Mouse (Mus musculus) right cerebral cortex, postnatal 36 days (tissue): ENCODE data around the gene Tsga10.
"Not testable (repeated sequence)": the region's sequence is repeated elsewhere in the genome, so short reads cannot be mapped to it uniquely, and the experiment has no call there.

Experiments used
- DNase-seq, 2 experiments: peaks; one replicate each; pipeline ENCODE4 v3.0.0; 2022; ENCODE audit warnings: low spot score in 2 of 2, mixed read lengths in 1 of 2

The Tsga10 gene

DNA sequence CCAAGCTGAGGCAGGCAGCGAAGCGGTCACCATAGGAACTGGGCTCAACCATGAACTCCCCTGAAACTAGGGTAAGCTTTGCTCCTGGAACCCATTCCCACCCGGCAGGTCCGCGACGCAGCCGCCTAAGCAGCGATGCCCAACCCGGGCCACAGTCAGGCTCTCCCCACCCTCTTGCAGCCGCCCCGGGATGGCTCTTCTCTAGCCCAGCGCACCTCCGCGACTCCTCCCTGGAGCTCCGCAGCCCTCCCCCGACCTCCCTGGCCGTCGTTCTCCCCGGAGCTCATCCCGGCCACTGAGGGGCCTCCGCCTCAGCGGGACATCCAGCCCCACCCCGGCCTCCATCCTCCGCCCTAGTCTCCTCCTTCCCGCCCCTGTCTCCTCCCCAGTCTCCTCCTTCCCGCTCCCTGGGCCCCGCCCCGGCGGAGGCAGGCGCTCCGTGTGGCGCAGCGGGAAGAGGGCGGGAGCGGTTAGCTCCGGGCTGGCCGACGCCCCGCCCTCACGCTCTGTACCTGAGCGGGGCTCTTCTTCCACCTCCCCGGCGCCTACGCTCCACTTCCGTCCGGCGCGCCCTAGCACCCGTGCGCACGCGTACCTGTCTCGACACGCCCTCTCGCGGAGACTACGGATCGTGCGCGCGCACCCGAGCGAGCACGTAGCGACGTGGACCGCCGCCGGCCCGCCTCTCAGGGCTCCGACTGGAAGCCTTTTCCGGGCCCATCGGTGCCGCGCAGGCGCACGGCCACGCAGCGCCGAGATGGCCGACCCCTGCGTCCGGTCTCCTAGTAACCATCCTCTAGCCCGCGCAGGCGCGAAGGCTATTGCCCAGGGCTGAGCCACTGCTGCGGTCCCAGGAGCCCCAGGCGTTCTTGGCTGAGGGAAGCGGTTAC is 1.5 kb downstream of the Tsga10 start:
- DNase-seq: peak; percentile 99

DNA sequence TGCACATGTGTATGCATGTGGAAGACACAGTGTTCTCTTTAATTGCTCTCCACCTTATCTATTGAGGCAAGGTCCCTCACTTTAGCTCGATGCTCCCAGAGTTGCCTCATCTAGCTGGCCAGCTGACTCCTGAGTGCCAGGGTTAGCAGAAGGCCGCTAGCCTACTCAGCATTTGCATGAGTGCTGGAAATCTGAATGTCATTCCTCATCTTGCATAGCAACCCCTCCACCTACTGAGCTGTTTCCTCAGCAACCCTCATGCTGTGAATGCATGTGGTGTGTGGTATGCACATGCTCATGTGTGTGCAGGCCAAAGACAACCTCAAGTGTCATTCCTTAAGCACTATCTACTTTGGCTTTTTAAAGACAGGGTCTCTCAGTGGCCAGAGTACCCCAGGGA is 15.5 kb downstream of the Tsga10 start:
- no peak for DNase-seq

DNA sequence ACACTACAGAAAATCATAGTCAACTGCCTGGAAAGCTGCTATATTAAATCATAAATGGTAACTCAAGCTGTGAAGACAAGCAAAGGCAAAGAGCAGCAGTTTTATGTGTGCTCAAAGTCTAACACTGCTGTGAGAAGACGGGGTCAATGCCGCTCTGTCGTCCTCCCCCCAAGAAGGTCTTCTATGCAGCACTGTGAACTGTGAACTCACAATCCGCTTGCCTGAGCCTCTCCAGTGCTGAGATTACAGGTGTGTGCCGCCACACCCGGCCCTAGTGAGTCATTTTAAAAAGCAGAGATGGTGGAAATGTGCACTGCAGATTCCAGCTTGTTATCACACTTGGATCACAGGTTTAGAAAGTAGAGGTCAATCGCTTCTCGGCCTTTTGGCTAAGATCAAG is 19.4 kb downstream of the Tsga10 start:
- no peak for DNase-seq

DNA sequence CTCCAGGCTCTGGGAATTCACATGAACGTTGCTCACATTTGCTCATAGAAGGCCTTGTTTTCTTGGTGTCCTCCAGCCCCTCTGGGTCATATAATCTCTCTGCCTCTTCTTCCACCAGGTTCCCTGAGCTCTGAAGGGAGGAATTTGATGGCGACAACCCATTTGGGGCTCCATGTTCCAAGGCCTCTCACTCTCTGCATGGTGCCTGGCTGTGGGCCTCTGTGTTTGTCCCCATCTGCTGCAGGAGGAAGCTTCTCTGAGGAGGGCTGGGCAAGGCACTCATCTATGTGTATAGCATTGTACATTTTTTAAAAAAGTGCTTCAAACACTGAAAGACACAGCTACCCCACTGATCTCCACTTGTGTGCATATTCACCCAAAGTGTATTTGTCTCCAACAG is 34.5 kb downstream of the Tsga10 start:
- no peak for DNase-seq

DNA sequence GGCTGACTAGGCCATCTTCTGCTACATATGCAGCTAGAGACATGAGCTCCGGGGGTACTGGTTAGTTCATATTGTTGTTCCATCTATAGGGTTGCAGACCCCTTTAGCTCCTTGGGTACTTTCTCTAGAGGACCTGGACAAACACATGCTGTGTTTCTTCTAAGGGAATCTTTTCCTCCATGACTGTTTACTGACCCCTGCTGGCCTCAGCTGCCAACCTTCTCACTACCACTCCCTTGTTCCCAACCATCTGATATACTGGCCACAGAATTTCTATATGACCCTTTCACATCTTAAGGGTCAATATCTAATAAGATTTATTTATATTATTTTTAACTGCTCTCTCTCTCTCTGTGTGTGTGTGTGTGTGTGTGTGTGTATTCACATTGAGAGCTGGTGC is 63.9 kb downstream of the Tsga10 start:
- not testable (repeated sequence) for DNase-seq

DNA sequence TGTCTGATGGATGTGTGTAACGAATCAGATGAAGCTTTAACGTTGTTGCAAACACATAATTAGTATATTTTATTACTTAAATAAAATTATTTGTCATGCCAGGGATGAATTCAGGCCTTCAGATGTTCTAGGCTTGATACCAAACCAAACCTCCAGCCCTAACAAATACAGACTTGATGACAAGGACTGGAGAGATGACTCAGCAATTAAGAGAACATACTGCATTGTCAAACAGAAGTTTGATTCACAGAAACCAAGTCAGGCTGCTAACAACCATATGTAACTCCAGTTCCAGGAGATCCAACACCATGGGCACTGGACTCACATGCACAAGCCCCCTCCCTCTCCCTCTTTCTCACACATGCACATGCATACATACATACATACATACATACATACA is 65.9 kb downstream of the Tsga10 start:
- no peak for DNase-seq

DNA sequence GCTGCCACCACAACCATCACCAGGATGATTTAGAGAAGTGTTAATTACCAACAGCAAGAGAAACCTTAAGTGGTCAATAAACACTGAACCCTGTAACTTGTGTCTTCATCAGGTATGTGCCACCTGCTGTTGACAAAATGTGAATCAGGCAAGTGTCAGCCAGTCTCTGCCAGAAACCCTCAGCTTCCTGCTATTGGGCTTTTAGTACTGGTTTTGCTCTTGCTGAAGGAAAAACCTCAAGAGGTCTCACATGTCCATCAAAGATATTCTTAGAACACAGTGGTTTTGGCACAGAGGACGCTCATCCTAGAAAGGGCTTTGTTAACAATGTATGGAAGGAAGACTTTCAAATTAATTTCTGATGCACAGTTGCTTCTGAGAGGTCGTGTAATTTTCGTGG is 66.7 kb downstream of the Tsga10 start:
- no peak for DNase-seq

DNA sequence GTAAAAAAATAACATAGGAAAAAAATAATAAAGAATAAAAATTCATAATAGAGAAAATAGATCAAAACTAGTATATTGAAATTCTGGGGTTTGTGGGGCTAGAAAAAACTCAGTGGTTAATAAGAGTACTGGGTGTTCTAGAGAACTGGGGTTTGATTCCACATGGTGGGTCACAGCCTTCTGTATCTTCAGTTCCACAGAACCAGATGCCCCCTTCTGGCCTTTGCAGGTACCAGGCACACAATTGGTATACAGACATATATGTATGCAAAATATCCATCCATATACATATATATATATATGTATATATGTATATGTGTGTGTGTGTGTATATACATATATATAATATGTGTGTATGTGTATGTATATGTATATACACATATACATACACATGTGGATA is 106.8 kb downstream of the Tsga10 start:
- DNase-seq: no peak

DNA sequence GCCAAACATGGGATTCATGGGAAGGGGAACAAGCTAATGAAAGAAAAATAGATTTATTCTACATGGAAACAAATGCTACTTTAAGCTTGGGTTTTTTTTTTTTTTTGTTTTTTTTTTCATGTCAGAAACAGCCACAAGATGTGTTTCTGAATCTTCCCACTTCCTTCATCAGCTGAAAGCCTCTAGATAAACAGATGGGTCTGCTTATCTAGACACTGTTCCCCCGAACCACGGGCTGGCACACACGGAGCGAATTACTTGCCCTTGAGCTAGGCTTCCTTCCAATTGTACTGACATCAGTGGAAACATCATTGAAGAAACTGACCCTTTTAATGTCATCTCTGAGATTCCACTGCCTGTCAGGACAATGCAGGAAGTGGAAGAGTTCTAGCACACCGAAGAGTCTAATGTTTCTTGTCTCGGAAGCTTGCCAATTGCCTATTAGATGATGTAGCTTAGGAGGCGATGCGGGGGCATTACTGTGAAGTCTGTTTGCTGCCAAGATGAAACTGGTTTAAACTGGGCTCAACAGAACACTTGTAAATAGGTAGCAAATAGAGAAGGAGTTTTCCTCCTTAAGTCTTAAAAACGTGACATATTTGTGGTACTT is 121.5 kb downstream of the Tsga10 start:
- DNase-seq: no peak

DNA sequence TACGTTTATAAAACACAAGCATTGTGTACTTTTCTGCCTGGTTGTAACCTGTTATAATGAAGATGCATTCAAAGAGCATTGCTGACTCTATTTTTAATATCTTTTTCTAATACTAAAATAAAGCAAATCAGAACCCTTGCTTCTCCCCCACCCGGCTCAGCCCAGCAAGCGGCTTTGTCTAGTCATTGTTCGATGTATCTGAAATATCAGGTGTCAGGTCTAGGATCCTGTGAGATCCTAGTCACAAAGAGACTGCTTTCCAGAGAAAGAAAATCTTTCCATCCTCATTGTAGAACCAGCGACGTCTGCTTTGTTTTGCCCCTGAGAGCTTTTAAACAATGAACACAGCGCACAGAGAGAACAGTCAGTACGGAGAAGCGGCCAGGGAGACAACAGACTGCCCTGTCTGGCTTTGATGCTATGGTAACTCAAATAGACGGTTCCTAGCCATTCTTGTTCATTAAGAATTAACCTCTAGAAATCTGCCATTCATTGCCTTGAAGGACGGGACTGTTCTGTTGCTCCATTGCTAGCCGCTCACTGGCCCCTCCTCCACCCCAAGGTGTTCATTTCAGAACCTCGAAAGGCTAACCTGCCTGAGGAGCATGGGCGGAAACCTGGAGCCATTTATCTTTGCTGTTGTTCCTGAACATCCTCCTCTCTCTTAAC is 123.5 kb downstream of the Tsga10 start:
- no peak for DNase-seq

DNA sequence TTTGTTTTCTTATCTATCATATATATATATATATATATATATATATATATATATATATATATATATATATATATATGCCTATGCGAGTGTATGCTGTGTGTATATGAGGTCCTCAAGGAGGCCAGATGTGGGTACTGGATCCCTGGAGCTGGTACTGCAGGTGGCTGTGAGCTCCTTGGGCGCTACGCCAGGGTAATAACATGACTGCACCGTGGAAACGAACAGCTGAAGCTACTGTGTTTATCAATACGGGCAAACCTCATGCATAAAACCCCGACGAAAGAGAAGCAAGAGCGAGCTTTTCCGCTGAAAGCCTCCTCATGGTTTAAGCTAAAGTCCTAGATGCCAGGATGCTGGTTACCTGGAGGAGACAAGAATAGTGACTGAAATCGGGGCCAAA is 124.1 kb downstream of the Tsga10 start:
- DNase-seq: no peak

DNA sequence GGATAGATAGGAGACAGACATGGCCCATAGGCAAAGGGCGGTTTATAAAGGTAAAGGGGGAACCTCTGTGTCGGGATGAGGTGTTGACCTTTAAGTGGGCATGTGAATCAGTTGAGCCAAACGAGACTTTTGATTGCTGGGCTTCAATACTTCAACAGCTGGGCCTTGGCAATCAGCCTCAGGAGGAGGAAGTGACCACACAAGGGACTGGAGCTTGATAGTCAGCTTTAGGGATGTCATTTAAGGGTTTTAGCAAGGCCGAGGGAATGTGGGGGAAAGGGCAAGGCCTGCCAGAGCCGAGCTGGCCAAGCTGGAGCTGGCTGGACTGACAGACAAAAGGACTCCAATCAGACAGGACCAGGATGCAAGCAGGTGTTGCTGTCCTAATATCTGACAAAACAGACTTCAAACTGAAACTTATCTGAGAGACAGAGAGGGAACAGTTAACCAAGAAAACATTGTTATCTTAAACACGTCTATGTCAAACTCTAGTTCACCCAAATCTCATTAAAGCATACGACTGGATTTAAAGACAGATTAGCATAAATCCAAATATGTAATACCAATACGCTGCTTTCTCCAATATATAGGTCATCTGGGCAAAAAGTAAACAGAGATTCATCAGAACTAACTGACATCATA is 125.9 kb downstream of the Tsga10 start:
- DNase-seq: no peak

DNA sequence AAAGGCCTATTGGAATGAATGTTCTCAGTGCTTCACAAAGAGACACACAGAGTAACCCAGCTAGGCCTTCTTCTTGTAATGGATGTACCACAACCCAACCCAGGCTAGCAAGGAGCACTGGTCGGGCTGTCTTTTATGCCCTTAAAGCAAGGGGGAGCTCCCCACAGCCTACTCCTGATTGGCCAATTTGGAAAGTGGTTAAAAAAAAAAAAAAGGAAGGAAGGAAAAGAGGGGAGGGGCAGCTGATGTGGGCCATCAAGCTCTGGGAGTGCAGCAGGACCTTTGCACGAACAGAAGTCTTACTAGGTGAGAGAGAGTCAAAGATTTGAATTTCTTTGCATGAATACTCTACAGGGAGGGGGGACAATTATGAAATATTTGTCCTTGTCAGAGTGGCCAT is 127.3 kb downstream of the Tsga10 start:
- DNase-seq: no peak

DNA sequence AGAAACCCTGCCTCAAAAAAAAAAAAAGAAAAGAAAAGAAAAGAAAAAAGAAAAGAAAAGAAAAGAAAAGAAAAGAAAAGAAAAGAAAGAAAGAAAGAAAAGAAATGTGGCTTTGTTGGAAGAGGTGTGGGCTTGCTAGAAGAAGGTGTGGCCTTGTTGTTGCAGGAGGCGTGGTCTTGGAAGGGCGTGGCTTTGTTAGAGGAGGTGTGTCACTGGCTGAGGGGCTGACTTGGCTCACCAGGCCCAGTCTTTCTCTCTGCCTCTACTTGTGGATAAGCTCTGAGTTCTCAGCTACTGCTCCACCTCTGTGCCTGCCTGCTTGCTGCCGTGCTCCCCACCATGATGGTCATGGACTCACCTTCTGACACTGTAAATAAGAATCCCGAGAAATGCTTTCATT is 129.2 kb downstream of the Tsga10 start:
- no peak for DNase-seq

DNA sequence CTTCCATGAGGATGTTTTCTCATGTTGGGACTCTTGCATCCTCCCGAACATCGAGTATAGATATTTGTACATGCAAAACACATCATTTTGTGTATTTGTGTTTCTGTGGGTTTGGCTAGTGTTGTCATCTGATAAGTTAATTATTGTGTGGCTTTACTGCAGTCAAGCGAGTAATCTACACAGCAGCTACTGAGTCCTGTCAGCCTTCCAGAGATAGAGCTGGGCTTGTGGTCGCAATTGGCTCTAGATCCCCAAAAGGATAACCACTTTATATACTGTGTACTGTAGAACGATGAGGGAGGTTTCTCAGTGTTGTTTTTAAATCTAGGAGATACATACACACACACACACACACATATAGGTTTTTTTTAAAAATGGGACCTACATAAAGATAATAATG is 130.3 kb downstream of the Tsga10 start:
- no peak for DNase-seq

DNA sequence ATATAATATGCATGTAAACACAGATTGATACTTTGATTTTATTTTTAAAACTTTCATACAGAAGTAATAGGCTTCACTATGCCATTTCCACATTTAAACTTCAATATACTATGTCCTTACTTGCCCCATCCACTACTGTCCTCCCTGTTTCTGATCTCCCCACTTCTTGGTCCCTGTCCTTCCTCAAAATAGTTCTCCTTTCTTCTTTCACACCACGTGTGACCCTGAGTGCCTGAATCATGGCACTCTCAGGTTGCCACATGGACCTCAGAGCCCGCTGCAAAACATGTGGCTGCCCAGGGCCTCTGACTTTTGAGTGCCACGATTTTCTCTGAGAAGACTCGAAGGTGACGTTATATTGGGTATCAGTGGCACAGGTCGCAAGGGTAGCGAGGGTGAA is 131.4 kb downstream of the Tsga10 start:
- DNase-seq: no peak

DNA sequence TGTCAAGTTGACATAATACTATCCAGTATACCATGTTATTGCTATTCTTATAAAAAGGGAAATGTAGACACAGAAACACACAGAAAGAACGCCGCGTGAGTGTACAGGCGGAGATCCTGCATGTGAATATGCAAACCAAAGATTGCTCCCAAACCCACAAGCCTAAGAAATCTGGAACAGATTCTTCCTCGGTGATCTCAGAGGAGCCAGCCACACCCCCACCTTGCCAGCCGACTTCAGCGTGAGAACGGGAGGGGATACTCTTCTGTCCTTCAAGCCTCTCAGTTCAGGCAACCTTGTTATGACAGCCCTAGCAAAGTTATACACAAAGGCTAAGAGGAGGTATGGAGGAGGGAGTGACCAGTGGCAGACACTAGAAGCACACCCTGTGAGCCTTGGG is 136.9 kb downstream of the Tsga10 start:
- DNase-seq: no peak

DNA sequence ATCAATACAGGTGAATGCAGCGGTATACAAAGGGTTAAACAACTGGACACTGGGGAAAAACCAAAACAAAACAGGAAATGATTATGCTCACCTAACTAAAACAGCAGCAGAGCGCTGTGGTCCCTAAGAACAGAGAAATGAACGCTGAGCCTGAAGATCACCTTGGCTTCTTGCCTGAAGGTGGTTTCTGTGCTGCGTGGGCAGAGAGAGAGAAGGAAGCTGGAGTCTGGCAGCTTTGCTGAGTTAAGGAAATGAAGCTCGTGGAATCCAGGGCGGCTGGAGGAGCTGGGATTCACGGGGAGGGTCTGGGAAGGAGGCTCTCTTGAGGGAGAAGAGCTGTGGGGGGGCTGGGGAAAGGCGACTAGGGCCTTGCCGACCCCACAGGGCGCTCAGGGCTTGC is 138.2 kb downstream of the Tsga10 start:
- DNase-seq: peak in 1 of 2 experiments; percentile 67

DNA sequence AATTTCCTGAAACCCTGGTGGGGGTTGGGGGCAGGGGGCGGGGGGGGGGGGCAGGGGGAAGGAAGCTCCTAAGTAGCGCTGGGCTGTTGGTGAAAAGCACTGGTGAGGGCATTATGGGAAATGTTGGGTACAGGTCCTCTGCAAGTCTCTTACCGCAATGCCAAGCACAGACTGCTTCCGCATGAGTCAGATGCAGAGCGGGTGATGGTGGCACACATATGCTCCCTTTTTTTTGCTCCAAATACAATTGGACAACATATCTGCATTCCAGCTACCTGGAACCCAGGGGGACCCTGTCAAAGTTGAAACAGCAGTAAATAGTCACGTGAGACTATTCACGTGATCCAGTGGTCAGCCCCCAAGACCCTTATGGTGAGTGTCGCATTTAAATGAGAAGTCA is 139.0 kb downstream of the Tsga10 start:
- DNase-seq: no peak

DNA sequence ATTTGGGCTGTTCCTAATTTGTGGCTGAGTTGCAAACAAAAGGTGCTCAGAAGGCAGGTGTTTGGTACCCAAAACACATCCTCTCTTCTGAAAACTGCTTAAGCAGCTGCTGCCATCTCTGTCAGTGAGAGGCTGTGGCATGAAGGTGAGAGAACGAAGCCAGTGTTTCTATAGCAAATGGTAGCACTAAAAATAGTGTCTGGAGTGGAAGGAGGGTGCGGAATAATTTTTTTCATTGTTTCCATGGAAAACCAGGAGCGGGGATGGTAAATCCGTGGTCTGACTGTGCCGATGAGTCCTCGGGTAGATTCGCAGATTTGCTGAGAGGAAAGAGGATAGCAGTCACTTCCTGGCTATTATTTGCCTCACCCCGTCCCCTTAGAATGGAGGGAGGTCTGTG is 139.8 kb downstream of the Tsga10 start:
- DNase-seq: peak in 1 of 2 experiments; percentile 62

DNA sequence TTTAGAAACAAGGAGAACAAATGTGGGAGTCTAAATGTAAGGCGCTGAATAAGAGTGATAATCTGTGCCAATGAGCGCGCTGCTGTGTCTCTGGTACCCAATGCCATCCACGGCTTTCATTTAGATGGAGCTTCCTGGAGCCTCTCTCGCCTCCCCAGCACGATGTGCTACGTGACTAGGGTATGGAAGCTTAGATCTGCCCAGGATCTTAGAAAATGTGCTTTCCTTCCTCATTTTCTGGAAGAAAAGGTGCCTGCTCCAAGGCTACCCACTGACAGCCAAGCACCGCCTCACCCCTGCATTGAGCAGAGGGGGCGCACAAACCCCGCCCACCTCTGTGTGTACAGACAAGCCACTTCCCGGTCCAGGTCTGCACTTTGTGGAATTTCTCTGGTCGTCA is 140.3 kb downstream of the Tsga10 start:
- DNase-seq: peak; percentile 85 to 92

DNA sequence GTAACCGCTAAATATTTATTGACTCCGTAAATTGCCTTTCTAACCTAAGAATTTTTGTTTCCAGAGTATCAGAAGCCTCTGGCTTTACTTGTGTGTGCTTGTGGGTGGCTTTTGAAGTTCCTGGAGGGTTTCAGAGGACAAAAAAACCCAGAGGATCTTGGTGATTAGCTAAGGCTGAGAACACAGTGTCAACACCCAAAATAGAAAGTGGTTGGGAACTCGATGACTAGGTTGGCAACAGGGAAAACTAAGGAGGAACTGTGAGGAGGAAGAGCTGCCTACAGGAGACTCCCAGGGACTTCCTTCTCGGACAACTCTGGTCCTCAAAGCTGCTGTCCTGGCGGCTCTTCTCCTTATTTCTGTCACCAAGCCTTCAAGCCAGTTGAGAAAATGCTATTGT is 145.1 kb downstream of the Tsga10 start:
- DNase-seq: no peak
